Mouse (Mus musculus) left cerebral cortex, adult 18-20 months (tissue): ENCODE measurements around the gene Atg4b. TPM values are rescaled to one million over a fixed set of nuclear protein-coding genes. Genes with fewer than 3 reads are reported as not detected.
"Not testable (repeated sequence)": the region's sequence is repeated elsewhere in the genome, so short reads cannot be mapped to it uniquely, and the experiment has no call there.

Source experiments
- DNase-seq, 2 experiments: peaks; one replicate each; pipeline ENCODE4 v3.0.0; 2021 to 2022; ENCODE audit warnings: low spot score in 2 of 2, mixed read lengths in 1 of 2
- total RNA-seq, 2 experiments: library from RNA; stranded (reverse); gene quantifications; 2 replicates each; pipeline ENCODE4 v1.2.3; 2021

Gene Atg4b
- total RNA-seq, 2 experiments from 2014 or later, result 79.0 to 85.3 TPM

- no peak for DNase-seq
These were observed 60.3 kb downstream of the Atg4b start for GRCm38 (mm10) chr1:93811495-93812039.

GRCm38 (mm10) chr1:93817823-93818532 is 66.7 kb downstream of the Atg4b start:
- DNase-seq, result no peak

GRCm38 (mm10) chr1:93818722-93819121 is 67.4 kb downstream of the Atg4b start:
- DNase-seq, result no peak

GRCm38 (mm10) chr1:93823796-93824495 is 72.6 kb downstream of the Atg4b start:
- DNase-seq, result no peak

- no peak for DNase-seq
These were observed 73.3 kb downstream of the Atg4b start, which contains the start of gene D2hgdh for GRCm38 (mm10) chr1:93824609-93825008. Gene D2hgdh, plus strand, starts transcription at chr1:93824909.

- peak; percentile 95 to 98 for DNase-seq
These were observed 73.9 kb downstream of the Atg4b start for GRCm38 (mm10) chr1:93825105-93825674.

- peak in 1 of 2 experiments; percentile 18 for DNase-seq
These were observed 74.7 kb downstream of the Atg4b start for GRCm38 (mm10) chr1:93825771-93826539.

- DNase-seq, result no peak
These were observed 75.2 kb downstream of the Atg4b start for GRCm38 (mm10) chr1:93826540-93826835.

- DNase-seq, result not testable (repeated sequence)
These were observed 81.6 kb downstream of the Atg4b start for GRCm38 (mm10) chr1:93832754-93833360.

- DNase-seq, result no peak
These were observed 83.4 kb downstream of the Atg4b start for GRCm38 (mm10) chr1:93834671-93835150.

GRCm38 (mm10) chr1:93835211-93835610 is 83.9 kb downstream of the Atg4b start:
- no peak for DNase-seq

GRCm38 (mm10) chr1:93835876-93836531 is 84.7 kb downstream of the Atg4b start:
- DNase-seq, result no peak

- no peak for DNase-seq
These were observed 85.2 kb downstream of the Atg4b start for GRCm38 (mm10) chr1:93836532-93836913.

GRCm38 (mm10) chr1:93837335-93837734 is 86.0 kb downstream of the Atg4b start:
- DNase-seq, result no peak

- DNase-seq, result not testable (repeated sequence)
These were observed 87.3 kb downstream of the Atg4b start for GRCm38 (mm10) chr1:93838569-93838968.

Other genes starting within 250 kb of the Atg4b start
- 10 to 100 TPM in 1 of 2 experiments, 1 to 10 TPM in 1; 10.0 to 11.0 TPM for gene Farp2, start 239.4 kb upstream of the Atg4b start, total RNA-seq
- 100 to 1,000 TPM; 382 to 398 TPM for gene Stk25, start 92.8 kb upstream of the Atg4b start, total RNA-seq
- 10 to 100 TPM; 32.2 to 42.8 TPM for gene Bok, start 65.8 kb upstream of the Atg4b start, total RNA-seq
- 10 to 100 TPM; 43.5 to 44.2 TPM for gene Thap4, start 3.4 kb downstream of the Atg4b start, total RNA-seq
- 10 to 100 TPM; 51.1 to 51.7 TPM for gene Dtymk, start 50.4 kb downstream of the Atg4b start, total RNA-seq
- 10 to 100 TPM; 16.0 TPM for gene Ing5, start 52.5 kb downstream of the Atg4b start, total RNA-seq
- gene D2hgdh, start 73.4 kb downstream of the Atg4b start, total RNA-seq, result 10 to 100 TPM; 11.7 to 13.4 TPM
- gene Gal3st2, start 109.8 kb downstream of the Atg4b start, total RNA-seq, result under 1 TPM in 1 of 2 experiments, not detected in 1; 0.12 TPM
- gene Gal3st2b, start 166.8 kb downstream of the Atg4b start, total RNA-seq, result not detected
- under 1 TPM; 0.02 to 0.07 TPM for gene Gal3st2c, start 239.0 kb downstream of the Atg4b start, total RNA-seq